Comparison of ENCODE assay signal across 7 mouse cellular contexts in the genomic region with DNA sequence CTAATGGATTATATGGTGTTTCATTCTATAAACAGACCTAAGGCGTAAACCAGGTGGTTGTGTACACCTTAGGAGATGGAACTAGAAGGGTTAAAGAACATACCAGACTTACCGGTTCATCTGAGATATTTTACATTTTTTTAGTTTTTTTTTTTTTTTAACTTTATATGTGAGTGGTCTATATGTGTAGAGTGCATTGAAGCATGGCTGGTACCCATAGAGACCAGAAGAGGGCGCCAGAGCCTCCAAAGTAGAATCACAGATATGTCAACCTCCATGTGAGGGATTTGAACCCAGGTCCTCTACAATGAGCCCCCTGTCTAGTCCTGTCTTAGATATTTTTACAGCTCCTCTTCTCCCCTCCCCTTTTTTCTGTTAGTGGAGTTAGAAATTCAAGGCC. TPM values are rescaled to one million over a fixed set of nuclear protein-coding genes. Genes with fewer than 3 reads are reported as not detected.
DNase-seq lines count a peak whose midpoint lies in the region; ATAC-seq and TF ChIP-seq lines count a peak whose summit lies in the region.

No protein-coding gene starts in this region.

- H3K9me3 ChIP-seq in intestine, postnatal 0 days (ENCODE audit: control insufficient read depth): no peaks in the 10 kb centered on the region
- H3K9me3 ChIP-seq in intestine, embryonic 15.5 days: no peaks in the 10 kb centered on the region

- no peak overlapping the region for H3K9ac ChIP-seq in intestine, postnatal 0 days (ENCODE audit: low read depth, low read length)
- H3K9ac ChIP-seq in intestine, embryonic 15.5 days: no peak overlapping the region

- no peak overlapping the region for H3K4me3 ChIP-seq in intestine, postnatal 0 days (ENCODE audit: low read depth, low read length)
- H3K4me3 ChIP-seq in intestine, embryonic 15.5 days (replicated peaks): no peak overlapping the region

- peaks cover 32% of the 10 kb centered on the region for H3K27me3 ChIP-seq in intestine, postnatal 0 days (replicated peaks; ENCODE audit: control insufficient read depth, insufficient read depth, low read length)
- peaks cover 28% of the 10 kb centered on the region for H3K27me3 ChIP-seq in intestine, embryonic 15.5 days (replicated peaks)

- peaks cover under 1% of the 10 kb centered on the region; the same call in 1 of the 2 replicates for H3K36me3 ChIP-seq in intestine, postnatal 0 days (ENCODE audit: control insufficient read depth, insufficient read depth)
- H3K36me3 ChIP-seq in intestine, embryonic 15.5 days: no peaks in the 10 kb centered on the region

- TF ChIP-seq CTCF in intestine, postnatal 0 days (IDR thresholded peaks at IDR 0.05; ENCODE audit: low read depth): peak; percentile 61

- no peak overlapping the region for H3K27ac ChIP-seq in intestine, postnatal 0 days (ENCODE audit: low read depth, low read length)
- H3K27ac ChIP-seq in intestine, embryonic 15.5 days: no peak overlapping the region

- no peak for ATAC-seq in intestine, postnatal 0 days
- ATAC-seq in intestine, embryonic 15.5 days: no peak
- ATAC-seq in erythroid progenitor cell, adult 5-6 weeks (replicated peaks; ENCODE audit: low FRiP score, poor library complexity, severe bottlenecking): no peak

- DNase-seq in ES-CJ7 (ENCODE audit: low read depth, low spot score): peak; percentile 66
- peak; percentile 62 for DNase-seq in brain, adult 2 months (ENCODE audit: low read depth, low spot score)
- DNase-seq in kidney, postnatal 4 days: peak; percentile 33 to 54
- DNase-seq in urinary bladder, postnatal 14 days (ENCODE audit: low spot score): no peak

- H3K4me1 ChIP-seq in intestine, postnatal 0 days (replicated peaks; ENCODE audit: control insufficient read depth, insufficient read depth, low read length): 0 out of 2 replicates have a peak, but pooled peaks cover 6% of the 10 kb centered on the region
- H3K4me1 ChIP-seq in intestine, embryonic 15.5 days (replicated peaks): peaks cover 14% of the 10 kb centered on the region

- no peak overlapping the region for H3K4me2 ChIP-seq in intestine, postnatal 0 days (replicated peaks; ENCODE audit: low read depth)
- H3K4me2 ChIP-seq in intestine, embryonic 15.5 days (replicated peaks): no peak overlapping the region

- 41% methylated on average over 3 of the region's 3 CpGs for WGBS in intestine, postnatal 0 days
- 45% methylated on average over 3 of the region's 3 CpGs for WGBS in intestine, embryonic 15.5 days

RNA-seq across cellular contexts. Expression of gene Chadl, which starts 0.8 kb away (rescaled TPM):
- polyA plus RNA-seq in intestine, postnatal 0 days (2015; fragmentation: Nextera tagmentation; extraction: Ambion mirVana): 1.6 TPM in 2 replicates
- polyA plus RNA-seq in intestine, embryonic 15.5 days (2015; fragmentation: Nextera tagmentation; extraction: Ambion mirVana): 2.8 and 2.9 TPM in 2 replicates
- total RNA-seq in erythroid progenitor cell, adult 5-6 weeks (2015; ENCODE audit: low replicate concordance): not detected in 2 replicates
- total RNA-seq in erythroid progenitor cell, adult 5-6 weeks (2017; ENCODE audit: low replicate concordance): not detected in 2 replicates

RNA-seq across cellular contexts. Expression of gene L3mbtl2, which starts 34.2 kb away (rescaled TPM):
- 8.3 and 8.7 TPM in 2 replicates for polyA plus RNA-seq in intestine, postnatal 0 days (2015; fragmentation: Nextera tagmentation; extraction: Ambion mirVana)
- polyA plus RNA-seq in intestine, embryonic 15.5 days (2015; fragmentation: Nextera tagmentation; extraction: Ambion mirVana): 21.5 and 22.2 TPM in 2 replicates
- total RNA-seq in erythroid progenitor cell, adult 5-6 weeks (2015; ENCODE audit: low replicate concordance): 6.1 and 10.9 TPM in 2 replicates
- total RNA-seq in erythroid progenitor cell, adult 5-6 weeks (2017; ENCODE audit: low replicate concordance): 10.4 and 30.9 TPM in 2 replicates

RNA-seq across cellular contexts. Expression of gene Zc3h7b, which starts 47.0 kb away (rescaled TPM):
- polyA plus RNA-seq in intestine, postnatal 0 days (2015; fragmentation: Nextera tagmentation; extraction: Ambion mirVana): 5.6 and 7.3 TPM in 2 replicates
- 16.8 and 17.2 TPM in 2 replicates for polyA plus RNA-seq in intestine, embryonic 15.5 days (2015; fragmentation: Nextera tagmentation; extraction: Ambion mirVana)
- total RNA-seq in erythroid progenitor cell, adult 5-6 weeks (2015; ENCODE audit: low replicate concordance): 4.6 and 7.2 TPM in 2 replicates
- total RNA-seq in erythroid progenitor cell, adult 5-6 weeks (2017; ENCODE audit: low replicate concordance): 1.8 and 3.6 TPM in 2 replicates

RNA-seq across cellular contexts. Expression of gene Rangap1, which starts 47.5 kb away (rescaled TPM):
- polyA plus RNA-seq in intestine, postnatal 0 days (2015; fragmentation: Nextera tagmentation; extraction: Ambion mirVana): 20.6 and 21.9 TPM in 2 replicates
- 95.0 and 102 TPM in 2 replicates for polyA plus RNA-seq in intestine, embryonic 15.5 days (2015; fragmentation: Nextera tagmentation; extraction: Ambion mirVana)
- 103 and 106 TPM in 2 replicates for total RNA-seq in erythroid progenitor cell, adult 5-6 weeks (2015; ENCODE audit: low replicate concordance)
- total RNA-seq in erythroid progenitor cell, adult 5-6 weeks (2017; ENCODE audit: low replicate concordance): 162 and 182 TPM in 2 replicates
